Mouse (Mus musculus): ENCODE data around the gene Cramp1l. TPM values are rescaled to one million over a fixed set of nuclear protein-coding genes. Genes with fewer than 3 reads are reported as not detected.

The Cramp1l gene
- polyA plus RNA-seq, 1 experiment from 2014 or later, result 11.7 TPM

GRCm38 (mm10) chr17:24929506-24929905, 86.1 kb downstream of the Cramp1l start:
- Histone ChIP-seq H3K27ac (ENCODE audit: low read length) (no peak overlapping the region), H3K27me3 (ENCODE audit: control insufficient read depth, insufficient read depth, low read length) (no peaks in the 10 kb centered on the region), H3K4me1 (ENCODE audit: control insufficient read depth, insufficient read depth, low read length) (peaks cover under 1% of the 10 kb centered on the region; the same call in 1 of the 2 replicates), H3K4me2 (replicated peaks; ENCODE audit: low read depth, low read length) (no peak overlapping the region), H3K36me3 (ENCODE audit: control insufficient read depth, insufficient read depth, low read length) (peaks cover 27% of the 10 kb centered on the region), H3K4me3 (ENCODE audit: low read depth, low read length) (no peak overlapping the region), H3K9ac (replicated peaks; ENCODE audit: low read depth, low read length) (no peak overlapping the region), H3K9me3 (ENCODE audit: control insufficient read depth, low read depth, low read length) (no peaks in the 10 kb centered on the region)
- 90% methylated on average over 1 of the region's 1 CpGs for WGBS
- no peak for ATAC-seq (ENCODE audit: insufficient number of reproducible peaks, insufficient read depth, low FRiP score, low read depth)

GRCm38 (mm10) chr17:24923246-24923645, 92.3 kb downstream of the Cramp1l start:
- ATAC-seq (ENCODE audit: insufficient number of reproducible peaks, insufficient read depth, low FRiP score, low read depth), result no peak
- no peaks in the 10 kb centered on the region for H3K27me3 ChIP-seq (ENCODE audit: control insufficient read depth, insufficient read depth, low read length)
- H3K9ac ChIP-seq (replicated peaks; ENCODE audit: low read depth, low read length), result no peak overlapping the region
- no peaks in the 10 kb centered on the region for H3K4me1 ChIP-seq (ENCODE audit: control insufficient read depth, insufficient read depth, low read length)
- 100% methylated on average over 1 of the region's 1 CpGs for WGBS
- H3K27ac ChIP-seq (ENCODE audit: low read length), result no peak overlapping the region
- H3K9me3 ChIP-seq (ENCODE audit: control insufficient read depth, low read depth, low read length), result no peaks in the 10 kb centered on the region
- H3K4me2 ChIP-seq (replicated peaks; ENCODE audit: low read depth, low read length), result no peak overlapping the region
- peaks cover 86% of the 10 kb centered on the region for H3K36me3 ChIP-seq (ENCODE audit: control insufficient read depth, insufficient read depth, low read length)
- H3K4me3 ChIP-seq (ENCODE audit: low read depth, low read length), result no peak overlapping the region

- ATAC-seq (ENCODE audit: insufficient number of reproducible peaks, insufficient read depth, low FRiP score, low read depth), result no peak
- no peaks in the 10 kb centered on the region for H3K9me3 ChIP-seq (ENCODE audit: control insufficient read depth, low read depth, low read length)
- H3K27me3 ChIP-seq (ENCODE audit: control insufficient read depth, insufficient read depth, low read length), result no peaks in the 10 kb centered on the region
- H3K9ac ChIP-seq (replicated peaks; ENCODE audit: low read depth, low read length), result no peak overlapping the region
- no peaks in the 10 kb centered on the region for H3K4me1 ChIP-seq (ENCODE audit: control insufficient read depth, insufficient read depth, low read length)
- H3K4me2 ChIP-seq (replicated peaks; ENCODE audit: low read depth, low read length), result no peak overlapping the region
- H3K36me3 ChIP-seq (ENCODE audit: control insufficient read depth, insufficient read depth, low read length), result peaks cover 83% of the 10 kb centered on the region
- no peak overlapping the region for H3K4me3 ChIP-seq (ENCODE audit: low read depth, low read length)
- no peak overlapping the region for H3K27ac ChIP-seq (ENCODE audit: low read length)
Measured at GRCm38 (mm10) chr17:24913984-24914383, 101.6 kb downstream of the Cramp1l start.

Other genes with a start within 250 kb of the Cramp1l start
- not detected in 2 replicates for gene Meiob, start 211.5 kb downstream of the Cramp1l start, polyA plus RNA-seq (2014; fragmentation: Nextera tagmentation; extraction: Ambion mirVana)
- gene Hagh, start 175.6 kb downstream of the Cramp1l start, polyA plus RNA-seq (2014; fragmentation: Nextera tagmentation; extraction: Ambion mirVana), result 31.7 and 35.2 TPM in 2 replicates
- 21.6 and 26.0 TPM in 2 replicates for gene Fahd1, start 165.4 kb downstream of the Cramp1l start, polyA plus RNA-seq (2014; fragmentation: Nextera tagmentation; extraction: Ambion mirVana)
- 1.1 and 1.5 TPM in 2 replicates for gene Igfals, start 149.8 kb downstream of the Cramp1l start, polyA plus RNA-seq (2014; fragmentation: Nextera tagmentation; extraction: Ambion mirVana)
- 48.1 and 49.0 TPM in 2 replicates for gene Nubp2, start 129.4 kb downstream of the Cramp1l start, polyA plus RNA-seq (2014; fragmentation: Nextera tagmentation; extraction: Ambion mirVana)
- gene Spsb3, start 129.1 kb downstream of the Cramp1l start, polyA plus RNA-seq (2014; fragmentation: Nextera tagmentation; extraction: Ambion mirVana), result 32.9 and 36.4 TPM in 2 replicates
- 18.9 and 27.8 TPM in 2 replicates for gene Eme2, start 120.7 kb downstream of the Cramp1l start, polyA plus RNA-seq (2014; fragmentation: Nextera tagmentation; extraction: Ambion mirVana)
- gene Mrps34, start 120.7 kb downstream of the Cramp1l start, polyA plus RNA-seq (2014; fragmentation: Nextera tagmentation; extraction: Ambion mirVana), result 84.7 and 85.6 TPM in 2 replicates
- gene Nme3, start 119.3 kb downstream of the Cramp1l start, polyA plus RNA-seq (2014; fragmentation: Nextera tagmentation; extraction: Ambion mirVana), result 72.7 and 76.7 TPM in 2 replicates
- gene Mapk8ip3, start 78.8 kb downstream of the Cramp1l start, polyA plus RNA-seq (2014; fragmentation: Nextera tagmentation; extraction: Ambion mirVana), result 40.9 and 42.9 TPM in 2 replicates
- 139 and 150 TPM in 2 replicates for gene Jpt2, start 55.1 kb downstream of the Cramp1l start, polyA plus RNA-seq (2014; fragmentation: Nextera tagmentation; extraction: Ambion mirVana)
- gene Ift140, start 297 bp upstream of the Cramp1l start, polyA plus RNA-seq (2014; fragmentation: Nextera tagmentation; extraction: Ambion mirVana), result 17.1 and 18.7 TPM in 2 replicates
- gene Tmem204, start 67.8 kb upstream of the Cramp1l start, polyA plus RNA-seq (2014; fragmentation: Nextera tagmentation; extraction: Ambion mirVana), result 21.6 TPM in 2 replicates
- 38.2 and 40.5 TPM in 2 replicates for gene Telo2, start 100.2 kb upstream of the Cramp1l start, polyA plus RNA-seq (2014; fragmentation: Nextera tagmentation; extraction: Ambion mirVana)
- gene Ptx4, start 105.0 kb upstream of the Cramp1l start, polyA plus RNA-seq (2014; fragmentation: Nextera tagmentation; extraction: Ambion mirVana), result 0.16 and 0.28 TPM in 2 replicates
- 19.7 and 20.4 TPM in 2 replicates for gene Clcn7, start 117.6 kb upstream of the Cramp1l start, polyA plus RNA-seq (2014; fragmentation: Nextera tagmentation; extraction: Ambion mirVana)
- 0.41 and 0.43 TPM in 2 replicates for gene Ccdc154, start 146.7 kb upstream of the Cramp1l start, polyA plus RNA-seq (2014; fragmentation: Nextera tagmentation; extraction: Ambion mirVana)
- 3.3 and 4.2 TPM in 2 replicates for gene Gm38655, start 159.7 kb upstream of the Cramp1l start, polyA plus RNA-seq (2014; fragmentation: Nextera tagmentation; extraction: Ambion mirVana)
- 31.5 and 32.4 TPM in 2 replicates for gene BC003965, start 168.8 kb upstream of the Cramp1l start, polyA plus RNA-seq (2014; fragmentation: Nextera tagmentation; extraction: Ambion mirVana)
- gene Unkl, start 172.6 kb upstream of the Cramp1l start, polyA plus RNA-seq (2014; fragmentation: Nextera tagmentation; extraction: Ambion mirVana), result 5.7 and 6.8 TPM in 2 replicates
- gene Gnptg, start 224.3 kb upstream of the Cramp1l start, polyA plus RNA-seq (2014; fragmentation: Nextera tagmentation; extraction: Ambion mirVana), result 44.3 and 44.4 TPM in 2 replicates
- gene Tsr3, start 224.4 kb upstream of the Cramp1l start, polyA plus RNA-seq (2014; fragmentation: Nextera tagmentation; extraction: Ambion mirVana), result 41.1 and 42.4 TPM in 2 replicates
- 2.3 and 3.9 TPM in 2 replicates for gene Baiap3, start 240.6 kb upstream of the Cramp1l start, polyA plus RNA-seq (2014; fragmentation: Nextera tagmentation; extraction: Ambion mirVana)

Data from stomach, embryonic 14.5 days (tissue).